Mouse (Mus musculus): ENCODE data around the gene Ccdc63.
"Not testable (repeated sequence)": the region's sequence is repeated elsewhere in the genome, so short reads cannot be mapped to it uniquely, and the experiment has no call there.

Gene Ccdc63

GRCm38 (mm10) chr5:122146609-122147008 lies 6.0 kb upstream of the Ccdc63 start:
- DNase-seq, result no peak

DNA sequence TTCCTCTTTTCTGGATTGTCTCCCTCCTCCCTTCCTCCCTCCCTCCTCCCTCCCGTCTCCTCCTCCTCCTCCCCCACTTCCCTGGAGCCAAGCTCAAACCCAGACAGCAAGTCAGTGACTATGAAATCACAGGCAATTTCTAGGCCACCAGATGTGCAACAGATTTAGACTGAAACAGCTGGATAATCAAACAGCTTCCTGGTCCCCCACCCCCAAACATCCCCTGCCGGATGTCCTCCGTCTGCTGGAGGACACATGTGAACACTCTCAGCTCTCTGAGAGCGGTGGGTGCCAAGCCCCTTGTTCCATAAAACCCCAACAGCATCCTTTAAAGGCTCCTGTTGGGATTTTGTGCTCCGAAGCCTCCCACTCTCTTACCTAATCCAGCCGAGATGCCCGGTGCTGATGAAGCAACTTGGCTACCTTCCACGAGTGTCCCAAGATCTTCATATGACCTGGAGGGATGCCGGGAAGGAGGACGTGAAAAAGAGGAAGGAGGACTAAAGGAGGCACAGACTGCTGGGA lies 5.5 kb upstream of the Ccdc63 start:
- peak; percentile 62 for DNase-seq

DNA sequence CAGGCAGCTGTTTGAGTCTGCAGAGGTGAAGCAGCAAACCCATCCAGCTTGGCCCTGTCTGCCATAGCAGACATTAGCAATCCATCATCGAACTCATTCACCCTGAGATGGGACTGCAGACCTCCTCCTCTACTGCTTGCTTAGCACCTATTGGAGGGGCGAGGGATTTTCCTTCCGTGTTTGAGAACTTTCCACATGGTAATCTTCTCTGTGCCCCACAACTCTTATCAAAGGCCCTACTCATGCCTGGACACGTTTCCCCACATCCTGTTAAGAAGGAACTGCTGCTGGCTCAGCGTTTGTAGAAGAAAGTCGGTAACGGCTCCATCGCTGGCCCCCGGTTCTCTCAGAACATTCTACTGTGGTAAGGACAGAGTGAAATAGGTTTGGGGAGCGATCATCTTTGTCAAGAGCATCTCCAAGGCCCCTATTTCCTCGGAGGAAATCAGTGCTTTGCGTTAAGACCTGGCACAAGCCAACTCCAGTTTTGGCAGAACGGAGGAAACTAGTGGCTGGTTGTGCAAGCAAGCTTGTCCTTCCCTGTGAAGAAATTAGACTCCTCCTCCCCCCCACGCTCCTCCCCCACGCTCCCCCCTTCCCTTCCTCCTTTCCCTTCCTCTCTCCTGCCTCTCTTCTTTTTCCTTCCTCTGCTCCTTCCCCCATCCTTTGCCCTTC lies 4.9 kb upstream of the Ccdc63 start:
- peak; percentile 87 for DNase-seq

DNA sequence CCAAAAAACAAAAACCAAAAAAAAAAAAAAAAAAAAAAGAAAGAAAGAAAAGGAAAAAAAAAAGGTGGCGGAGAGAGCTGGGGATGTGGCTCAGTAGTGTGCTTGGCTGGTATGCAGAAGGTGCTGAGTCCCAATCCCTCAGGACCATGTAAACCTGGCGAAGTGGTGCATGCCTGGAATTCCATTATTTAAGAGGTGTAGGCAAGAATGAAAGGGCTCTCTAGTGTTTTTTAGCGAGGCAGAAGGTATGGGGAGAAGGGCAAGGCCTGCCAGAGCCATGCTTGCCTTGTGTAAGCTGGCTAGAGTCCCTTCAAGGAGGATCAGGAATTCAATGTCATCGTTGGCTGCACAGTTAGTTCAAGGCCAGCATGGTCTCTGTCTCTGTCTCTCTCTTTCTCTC lies 4.2 kb upstream of the Ccdc63 start:
- no peak for DNase-seq

DNA sequence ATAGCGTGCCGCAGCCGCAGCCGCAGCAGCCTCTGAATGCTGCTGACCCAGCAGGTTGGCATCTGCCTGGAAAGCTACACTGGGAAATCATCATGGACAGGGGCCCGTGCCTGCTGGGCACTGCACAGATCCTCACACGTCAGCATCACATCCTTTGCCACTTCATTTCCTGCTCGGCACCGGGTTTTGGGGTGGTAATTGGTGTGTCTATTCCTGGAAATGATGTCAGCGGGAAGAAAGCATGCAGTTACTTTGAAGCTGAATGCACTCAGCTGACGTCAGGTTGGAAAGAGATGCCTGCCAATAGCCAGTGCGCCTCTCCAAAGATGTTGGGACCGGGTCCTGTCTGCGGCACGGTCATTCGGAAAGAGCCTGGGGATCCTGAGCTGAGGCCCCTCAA lies 2.9 kb upstream of the Ccdc63 start:
- DNase-seq, result no peak

GRCm38 (mm10) chr5:122142230-122142992 lies 1.8 kb upstream of the Ccdc63 start:
- DNase-seq, result peak; percentile 74

DNA sequence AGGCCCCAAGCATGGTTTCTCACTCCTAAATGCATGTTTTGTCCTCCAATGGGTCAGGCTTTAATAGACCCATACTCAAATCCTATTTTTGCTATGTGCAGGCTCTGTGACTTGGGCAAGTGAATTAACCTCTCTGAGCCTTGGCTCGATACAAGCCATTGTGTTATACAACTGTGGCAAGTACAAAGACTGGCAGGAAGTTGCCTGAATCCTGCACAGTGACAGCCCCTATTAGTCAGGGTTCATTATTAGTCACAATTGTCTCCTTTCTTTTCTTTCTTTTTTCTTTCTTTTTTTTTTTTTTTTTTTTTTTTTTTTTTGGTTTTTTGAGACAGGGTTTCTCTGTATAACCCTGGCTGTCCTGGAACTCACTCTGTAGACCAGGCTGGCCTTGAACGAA lies 852 bp downstream of the Ccdc63 start:
- DNase-seq, result not testable (repeated sequence)

- DNase-seq, result no peak
Observed at GRCm38 (mm10) chr5:122138856-122139255, 1.8 kb downstream of the Ccdc63 start.

DNA sequence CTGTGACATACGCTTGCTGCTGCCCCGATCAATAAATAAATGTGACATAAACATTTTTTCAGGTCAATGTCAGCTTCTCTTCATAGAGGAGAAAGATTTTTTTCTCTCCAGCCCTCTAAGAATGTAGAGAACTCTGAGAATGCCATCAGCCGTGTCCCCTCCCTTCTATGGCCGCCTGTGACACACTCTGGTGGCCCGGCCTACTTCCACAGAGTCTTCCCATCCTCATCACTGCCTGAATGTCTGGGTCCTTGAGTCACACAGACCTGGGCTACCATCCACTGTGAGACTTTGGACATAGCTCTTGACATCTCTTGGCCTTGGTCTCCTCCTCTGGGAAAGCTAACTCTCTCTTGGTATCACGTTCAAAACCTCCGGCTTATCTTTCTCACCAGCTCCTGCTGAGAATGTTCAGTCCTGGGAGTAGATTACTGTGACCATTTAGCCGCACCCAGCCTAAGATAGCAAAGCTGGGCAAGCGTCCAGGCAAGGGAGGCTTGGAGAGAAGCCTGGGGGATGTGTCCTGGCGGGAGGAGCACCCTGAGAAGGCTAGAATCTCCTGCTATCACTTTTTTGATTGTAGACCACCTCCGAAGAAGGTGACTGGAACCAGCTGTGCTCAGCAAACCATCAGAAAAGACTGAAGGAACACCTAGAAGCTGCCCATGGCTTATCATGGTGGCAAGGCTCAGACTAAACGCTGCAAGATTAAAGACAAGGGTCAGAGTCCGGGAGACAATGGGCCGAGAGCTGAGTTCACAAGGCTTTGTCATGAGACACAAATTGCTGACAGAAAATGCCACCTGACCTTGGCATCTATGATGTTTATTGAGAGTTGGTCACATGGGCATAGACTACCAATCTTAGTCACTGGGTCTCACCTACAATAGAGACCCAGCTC lies 3.9 kb downstream of the Ccdc63 start:
- no peak for DNase-seq

DNA sequence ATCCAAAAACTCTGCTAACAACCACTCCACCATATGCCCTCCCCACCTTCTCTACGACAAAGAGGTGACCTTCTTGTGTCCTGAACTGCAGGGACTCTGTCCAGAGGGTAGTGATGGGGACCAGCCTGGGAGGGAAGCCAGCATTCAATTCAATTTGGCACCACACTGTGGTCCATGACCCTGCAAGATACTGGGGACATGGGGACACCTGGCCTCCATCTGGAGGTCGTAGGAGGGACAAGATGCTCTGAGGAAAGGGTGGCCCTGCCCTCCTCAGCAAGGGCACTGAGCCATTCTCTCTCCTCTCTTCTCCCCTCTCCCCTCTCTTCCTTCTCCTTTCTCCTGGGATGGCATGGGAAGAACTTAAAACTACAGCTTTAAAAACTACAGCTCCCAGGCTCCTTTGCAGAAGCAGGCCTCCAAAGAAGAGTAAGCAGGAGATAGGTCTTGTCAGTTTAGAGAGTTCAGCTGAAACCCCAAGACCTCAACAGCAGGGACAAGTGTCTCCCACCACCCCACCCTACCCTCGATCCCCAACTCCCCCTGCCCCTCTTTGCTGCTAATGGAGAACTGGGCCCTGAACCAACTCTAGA lies 5.2 kb downstream of the Ccdc63 start:
- no peak for DNase-seq

DNA sequence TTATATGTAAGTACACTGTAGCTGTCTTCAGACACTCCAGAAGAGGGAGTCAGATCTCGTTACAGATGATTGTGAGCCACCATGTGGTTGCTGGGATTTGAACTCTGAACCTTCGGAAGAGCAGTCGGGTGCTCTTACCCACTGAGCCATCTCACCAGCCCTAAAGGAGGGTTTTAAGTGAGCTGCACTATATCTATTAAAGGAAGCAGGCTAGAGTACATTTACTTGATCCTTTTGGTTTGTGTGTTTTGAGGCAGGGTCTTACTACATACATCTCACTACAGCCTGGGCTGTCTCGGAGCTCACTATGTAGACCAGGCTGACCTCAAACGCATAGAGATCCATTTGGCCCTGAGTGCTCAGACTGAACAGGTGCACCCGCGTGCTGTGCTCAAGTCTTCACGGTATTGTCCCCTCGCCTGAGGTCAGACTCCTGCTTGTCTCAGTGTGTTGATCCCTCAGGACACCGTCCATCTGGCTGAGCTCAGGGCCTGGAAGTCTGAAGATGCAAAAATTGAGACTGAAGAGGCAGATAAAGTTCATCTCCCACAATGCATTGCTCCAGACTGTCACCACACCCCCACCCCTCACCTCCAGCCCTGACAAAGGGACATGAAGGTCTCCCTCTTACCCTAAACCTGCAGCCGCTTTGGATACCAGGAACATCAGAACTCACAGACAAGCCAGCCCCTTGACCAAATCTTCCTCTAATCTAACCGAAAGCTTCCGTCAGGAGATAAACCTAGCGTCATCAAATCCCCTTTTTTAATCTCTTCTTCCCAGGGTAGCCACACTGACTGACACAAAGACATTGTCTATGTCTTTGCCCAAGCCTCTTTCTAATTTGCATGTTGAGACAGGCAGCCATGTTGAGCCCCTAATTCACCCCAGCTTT lies 6.0 kb downstream of the Ccdc63 start:
- DNase-seq, result no peak

DNA sequence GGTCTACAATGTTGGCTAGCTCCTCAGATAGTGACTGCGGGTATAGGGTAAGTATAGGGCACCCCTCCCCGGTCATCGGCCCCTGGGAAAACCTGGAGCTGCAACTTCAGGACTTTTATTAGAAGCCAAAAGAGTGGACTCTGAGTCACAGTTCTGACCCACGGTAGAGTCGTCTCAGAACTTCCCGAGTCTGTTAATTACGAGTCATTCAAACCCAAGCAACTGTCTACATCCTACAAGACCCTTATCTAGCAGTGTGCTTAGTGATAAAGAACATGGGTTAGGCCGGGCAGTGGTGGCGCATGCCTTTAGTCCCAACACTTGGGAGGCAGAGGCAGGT lies 7.6 kb downstream of the Ccdc63 start:
- no peak for DNase-seq

- peak; percentile 44 for DNase-seq
Observed at GRCm38 (mm10) chr5:122132167-122133049, 8.2 kb downstream of the Ccdc63 start.

GRCm38 (mm10) chr5:122131076-122132051 lies 9.3 kb downstream of the Ccdc63 start:
- peak; percentile 96 for DNase-seq

GRCm38 (mm10) chr5:122130341-122130998 lies 10.2 kb downstream of the Ccdc63 start:
- DNase-seq, result peak; percentile 40

DNA sequence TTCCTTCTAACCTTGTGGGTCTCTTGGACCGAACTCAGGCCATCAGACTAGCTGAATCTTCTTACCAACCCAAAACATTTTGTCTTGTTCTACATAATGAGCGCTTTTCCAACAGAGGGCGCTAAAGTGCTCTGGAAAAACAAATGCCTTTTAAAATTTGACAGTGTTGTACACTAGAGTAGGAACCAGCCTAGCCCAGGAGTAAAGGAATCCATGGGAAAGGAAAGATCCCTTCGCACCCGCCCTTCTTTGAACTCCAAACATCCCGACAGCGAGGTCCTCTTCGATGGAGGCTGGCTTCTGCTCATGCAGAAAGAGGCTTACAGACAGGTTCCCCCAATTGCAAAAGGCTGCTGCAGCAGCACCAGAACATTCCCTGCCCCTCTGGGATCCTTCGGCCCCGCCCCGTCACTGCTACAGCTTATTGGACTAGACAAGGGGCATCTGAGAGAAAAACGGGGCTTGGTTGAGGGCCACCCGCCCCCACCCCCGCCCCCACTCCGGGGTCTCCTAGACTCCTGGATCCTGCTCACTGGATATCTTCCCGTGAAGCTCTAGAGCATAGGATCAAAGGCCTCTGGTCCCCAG lies 11.5 kb downstream of the Ccdc63 start:
- peak; percentile 78 for DNase-seq

GRCm38 (mm10) chr5:122125211-122125760 lies 15.3 kb downstream of the Ccdc63 start:
- DNase-seq, result peak; percentile 68

DNA sequence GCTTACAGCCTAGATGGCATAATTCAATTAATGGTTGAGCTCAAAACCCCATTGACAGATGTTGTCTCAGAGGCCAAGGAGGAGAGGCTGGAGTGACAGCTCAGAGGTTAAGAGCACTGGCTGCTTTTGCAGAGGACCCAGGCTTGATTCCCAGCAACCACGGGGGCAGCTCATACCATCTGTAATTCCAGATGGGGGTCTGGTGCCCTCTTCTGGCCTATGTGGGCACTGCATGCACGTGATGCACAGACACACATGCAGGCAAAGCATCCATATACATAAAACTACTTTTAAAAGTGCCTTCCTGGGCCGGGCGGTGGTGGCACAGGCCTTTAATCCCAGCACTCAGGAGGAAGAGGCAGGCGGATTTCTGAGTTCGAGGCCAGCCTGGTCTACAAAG lies 24.4 kb downstream of the Ccdc63 start:
- DNase-seq, result peak; percentile 39

Data from thymus, postnatal 14 days (tissue).